Comparison of ENCODE assay signal across 10 mouse cellular contexts in genomic region chr17:34388513-34388912, GRCm38 (mm10). TPM values are rescaled to one million over a fixed set of nuclear protein-coding genes. Genes with fewer than 3 reads are reported as not detected.
DNase-seq lines count a peak whose midpoint lies in the region; ATAC-seq and TF ChIP-seq lines count a peak whose summit lies in the region.
"Had no signal": no experiment of that assay in that cellular context is flagged by ENCODE, and none has a peak within 500 bp of the region (broad histone marks: within the 10 kb centered on the region; RNA-seq: fewer than 3 reads in every experiment).

No protein-coding gene starts in this region.

- H3K36me3 ChIP-seq in hindbrain, embryonic 14.5 days (replicated peaks; ENCODE audit: control insufficient read depth, insufficient read depth) = no peaks in the 10 kb centered on the region
- H3K36me3 ChIP-seq in hindbrain, embryonic 13.5 days = no peaks in the 10 kb centered on the region
- H3K36me3 ChIP-seq in hindbrain, postnatal 0 days (ENCODE audit: insufficient read depth, low read length) = no peaks in the 10 kb centered on the region
- H3K36me3 ChIP-seq: embryonic facial prominence, embryonic 12.5 days had no signal

- ATAC-seq in hindbrain, embryonic 14.5 days (ENCODE audit: low FRiP score) = no peak
- ATAC-seq in hindbrain, embryonic 13.5 days (ENCODE audit: low FRiP score) = no peak
- ATAC-seq in hindbrain, postnatal 0 days = no peak
- ATAC-seq in neutrophil, adult 5-6 weeks (ENCODE audit: extremely low read depth, insufficient number of reproducible peaks, low FRiP score, poor library complexity, severe bottlenecking) = peak; percentile 66

- H3K27me3 ChIP-seq in hindbrain, embryonic 14.5 days (ENCODE audit: control insufficient read depth, insufficient read depth, low read length) = no peaks in the 10 kb centered on the region
- H3K27me3 ChIP-seq in hindbrain, embryonic 13.5 days = peaks cover 23% of the 10 kb centered on the region
- no peaks in the 10 kb centered on the region for H3K27me3 ChIP-seq in hindbrain, postnatal 0 days (ENCODE audit: insufficient read depth, low read length)

- H3K4me3 ChIP-seq in hindbrain, embryonic 14.5 days (replicated peaks; ENCODE audit: low read length) = no peak overlapping the region
- no peak overlapping the region for H3K4me3 ChIP-seq in hindbrain, embryonic 13.5 days
- no peak overlapping the region for H3K4me3 ChIP-seq in hindbrain, postnatal 0 days (ENCODE audit: low read length)
- H3K4me3 ChIP-seq: embryonic facial prominence, embryonic 12.5 days had no signal

- no peaks in the 10 kb centered on the region for H3K4me1 ChIP-seq in hindbrain, embryonic 14.5 days (replicated peaks; ENCODE audit: control insufficient read depth, insufficient read depth, low read length)
- H3K4me1 ChIP-seq in hindbrain, embryonic 13.5 days (replicated peaks) = peaks cover 5% of the 10 kb centered on the region; the same call in 1 of the 2 replicates
- H3K4me1 ChIP-seq in hindbrain, postnatal 0 days (ENCODE audit: insufficient read depth, low read length) = 0 out of 2 replicates have a peak, but pooled peaks cover 3% of the 10 kb centered on the region
- H3K4me1 ChIP-seq: embryonic facial prominence, embryonic 12.5 days had no signal

- no peak overlapping the region for H3K4me2 ChIP-seq in hindbrain, embryonic 14.5 days (replicated peaks)
- no peak overlapping the region for H3K4me2 ChIP-seq in hindbrain, embryonic 13.5 days
- H3K4me2 ChIP-seq in hindbrain, postnatal 0 days (ENCODE audit: low read depth, low read length) = no peak overlapping the region
- H3K4me2 ChIP-seq: embryonic facial prominence, embryonic 12.5 days had no signal

- no peaks in the 10 kb centered on the region for H3K9me3 ChIP-seq in hindbrain, embryonic 14.5 days (ENCODE audit: control insufficient read depth, low read length)
- H3K9me3 ChIP-seq in hindbrain, embryonic 13.5 days = no peaks in the 10 kb centered on the region
- no peaks in the 10 kb centered on the region for H3K9me3 ChIP-seq in hindbrain, postnatal 0 days (ENCODE audit: low read length)
- H3K9me3 ChIP-seq: embryonic facial prominence, embryonic 12.5 days had no signal

- DNase-seq in hindbrain, embryonic 14.5 days (ENCODE audit: low spot score) = peak; percentile 46
- DNase-seq in CD8-positive naive resting alpha-beta T cell, adult 2 months (ENCODE audit: low read depth in 2 of 2, low spot score in 2 of 2) = peak; percentile 36 to 48
- peak; percentile 18 for DNase-seq in adrenal gland, adult 8-10 months
- peak; percentile 58 for DNase-seq in hindbrain, postnatal 0 days (ENCODE audit: low spot score)
- DNase-seq in frontal cortex, postnatal 36 days (ENCODE audit: low spot score in 2 of 2) = no peak
- DNase-seq in layer of hippocampus, adult 11-12 months (ENCODE audit: low spot score) = no peak

- 26% methylated on average over 4 of the region's 4 CpGs for WGBS in hindbrain, embryonic 14.5 days
- 35% methylated on average over 4 of the region's 4 CpGs for WGBS in hindbrain, embryonic 13.5 days
- WGBS in hindbrain, postnatal 0 days = 33% methylated on average over 4 of the region's 4 CpGs

- H3K27ac ChIP-seq in hindbrain, embryonic 14.5 days = no peak overlapping the region
- no peak overlapping the region for H3K27ac ChIP-seq in hindbrain, embryonic 13.5 days
- no peak overlapping the region for H3K27ac ChIP-seq in hindbrain, postnatal 0 days
- H3K27ac ChIP-seq: embryonic facial prominence, embryonic 12.5 days had no signal

- peak; percentile 72 for TF ChIP-seq CTCF in hindbrain, postnatal 0 days (IDR thresholded peaks at IDR 0.05; ENCODE audit: low read depth)

- no peak overlapping the region for H3K9ac ChIP-seq in hindbrain, embryonic 14.5 days
- no peak overlapping the region for H3K9ac ChIP-seq in hindbrain, embryonic 13.5 days
- H3K9ac ChIP-seq in hindbrain, postnatal 0 days (replicated peaks; ENCODE audit: low read length) = no peak overlapping the region
- H3K9ac ChIP-seq: embryonic facial prominence, embryonic 12.5 days had no signal

RNA-seq across cellular contexts. Expression of gene BC051142, which starts 10.1 kb away (rescaled TPM):
- polyA plus RNA-seq in hindbrain, embryonic 14.5 days (2014; fragmentation: Nextera tagmentation; extraction: Ambion mirVana) = 4.2 and 5.6 TPM in 2 replicates
- polyA plus RNA-seq in hindbrain, embryonic 13.5 days (2015; fragmentation: Nextera tagmentation; extraction: Ambion mirVana) = 3.6 and 4.1 TPM in 2 replicates
- total RNA-seq in adrenal gland, adult 8-10 months (2022) = 1 to 10 TPM; 1.7 to 8.6 (median 5.6) TPM
- 5.2 and 6.8 TPM in 2 replicates for total RNA-seq in hindbrain, postnatal 0 days (2014; rRNA removed)
- polyA plus RNA-seq in hindbrain, postnatal 0 days (2015; fragmentation: Nextera tagmentation; extraction: Ambion mirVana) = 4.4 and 5.0 TPM in 2 replicates
- 12.5 and 14.0 TPM in 2 replicates for total RNA-seq in neutrophil, adult 5-6 weeks (2017)

RNA-seq across cellular contexts. Expression of gene Btnl1, which starts 11.6 kb away (rescaled TPM):
- polyA plus RNA-seq in hindbrain, embryonic 14.5 days (2014; fragmentation: Nextera tagmentation; extraction: Ambion mirVana) = not detected in 2 replicates
- polyA plus RNA-seq in hindbrain, embryonic 13.5 days (2015; fragmentation: Nextera tagmentation; extraction: Ambion mirVana) = not detected in 2 replicates
- total RNA-seq in adrenal gland, adult 8-10 months (2022) = not detected
- total RNA-seq in hindbrain, postnatal 0 days (2014; rRNA removed) = not detected in 2 replicates
- not detected in 2 replicates for polyA plus RNA-seq in hindbrain, postnatal 0 days (2015; fragmentation: Nextera tagmentation; extraction: Ambion mirVana)
- 0.93 TPM in 1 of 2 replicates, not detected in the other for total RNA-seq in neutrophil, adult 5-6 weeks (2017)
- total RNA-seq: left cerebral cortex, postnatal 14 days had no signal
- polyA plus RNA-seq: embryonic facial prominence, embryonic 12.5 days had no signal

RNA-seq across cellular contexts. Expression of gene Btnl2, which starts 33.9 kb away (rescaled TPM):
- polyA plus RNA-seq in hindbrain, embryonic 14.5 days (2014; fragmentation: Nextera tagmentation; extraction: Ambion mirVana) = 0.10 TPM in 1 of 2 replicates, not detected in the other
- polyA plus RNA-seq in hindbrain, embryonic 13.5 days (2015; fragmentation: Nextera tagmentation; extraction: Ambion mirVana) = not detected in 2 replicates
- total RNA-seq in adrenal gland, adult 8-10 months (2022) = under 1 TPM; 0.40 to 0.90 (median 0.57) TPM
- total RNA-seq in hindbrain, postnatal 0 days (2014; rRNA removed) = not detected in 2 replicates
- polyA plus RNA-seq in hindbrain, postnatal 0 days (2015; fragmentation: Nextera tagmentation; extraction: Ambion mirVana) = 0.08 TPM in 1 of 2 replicates, not detected in the other
- 10.9 and 11.9 TPM in 2 replicates for total RNA-seq in neutrophil, adult 5-6 weeks (2017)
- polyA plus RNA-seq: embryonic facial prominence, embryonic 12.5 days had no signal

Comparison
In these comparisons a context has a peak if more than half of its experiments do, and no peak if none do; other contexts are left out.
1. DNase-seq: peak in hindbrain, embryonic 14.5 days (single experiment), CD8-positive naive resting alpha-beta T cell, adult 2 months (2 of 2), adrenal gland, adult 8-10 months (single experiment) and hindbrain, postnatal 0 days (single experiment); none in frontal cortex, postnatal 36 days (0 of 2) and layer of hippocampus, adult 11-12 months (single experiment).